Mouse (Mus musculus): ENCODE measurements around the gene Hdac4.

- TF ChIP-seq CTCF (IDR thresholded peaks at IDR 0.05; ENCODE audit: low read depth) (no peak), EP300 (IDR thresholded peaks at IDR 0.05; ENCODE audit: low read depth) (no peak)
These were observed 301.9 kb downstream of the Hdac4 start for GRCm38 (mm10) chr1:91893598-91893997.

Data from liver, postnatal 0 days (tissue).